Mouse (Mus musculus) cerebellum, adult 2 months (tissue): Measurements from ENCODE around the gene Scn1a. TPM values are rescaled to one million over a fixed set of nuclear protein-coding genes. Genes with fewer than 3 reads are reported as not detected.

Experiments used
- DNase-seq, 2 experiments: peaks; one replicate each; pipeline ENCODE4 v3.0.0; 2021
- H3K27ac ChIP-seq: fragments of 200-500 bp; 2 replicates; pipeline ENCODE4 v1.5.1; 2012; ENCODE audit warnings: low read length, control low read depth, inconsistent platforms; ENCODE audit not compliant: insufficient read depth
- H3K27me3 ChIP-seq: fragments of 200-500 bp; 2 replicates; pipeline ENCODE4 v1.6.1; 2012; ENCODE audit warnings: inconsistent platforms, mild to moderate bottlenecking, low read length, moderate library complexity; ENCODE audit not compliant: control insufficient read depth, insufficient read depth
- H3K4me1 ChIP-seq: fragments of 200-500 bp; 2 replicates; pipeline ENCODE4 v1.6.1; 2011; ENCODE audit warnings: low read length; ENCODE audit not compliant: control insufficient read depth, insufficient read depth
- H3K4me3 ChIP-seq: fragments of 200-500 bp; replicated peaks from 2 replicates; pipeline ENCODE3; 2011; ENCODE audit warnings: mild to moderate bottlenecking, low read depth, low read length, control low read depth; ENCODE audit not compliant: insufficient read depth
- CTCF ChIP-seq: fragments of 200-500 bp; IDR thresholded peaks from 2 replicates; pipeline ENCODE4 v1.5.1; 2011; ENCODE audit warnings: low read depth, mild to moderate bottlenecking, control low read depth, low read length, moderate library complexity, borderline replicate concordance; ENCODE audit not compliant: insufficient read depth
- POLR2A ChIP-seq: fragments of 200-500 bp; IDR thresholded peaks from 2 replicates; pipeline ENCODE4 v1.6.1; 2011; ENCODE audit warnings: low read length, control low read depth, borderline replicate concordance; ENCODE audit not compliant: insufficient read depth
- WGBS: fragments of 180-500 bp; shearing (Covaris S2); methylation state at CpG from one replicate; pipeline ENCODE4 v1.1.7; 2018; 5-methylcytosine and 5-hydroxymethylcytosine counted together
- polyA plus RNA-seq: library from polyadenylated mRNA; depleted of rRNA; stranded (reverse); fragments of >200 nt; gene quantifications from 2 replicates; pipeline ENCODE4 v1.2.3, GENCODE M21; 2012; rRNA removed

Gene Scn1a
- polyA plus RNA-seq, 1 experiment, result 97.9 TPM

DNA sequence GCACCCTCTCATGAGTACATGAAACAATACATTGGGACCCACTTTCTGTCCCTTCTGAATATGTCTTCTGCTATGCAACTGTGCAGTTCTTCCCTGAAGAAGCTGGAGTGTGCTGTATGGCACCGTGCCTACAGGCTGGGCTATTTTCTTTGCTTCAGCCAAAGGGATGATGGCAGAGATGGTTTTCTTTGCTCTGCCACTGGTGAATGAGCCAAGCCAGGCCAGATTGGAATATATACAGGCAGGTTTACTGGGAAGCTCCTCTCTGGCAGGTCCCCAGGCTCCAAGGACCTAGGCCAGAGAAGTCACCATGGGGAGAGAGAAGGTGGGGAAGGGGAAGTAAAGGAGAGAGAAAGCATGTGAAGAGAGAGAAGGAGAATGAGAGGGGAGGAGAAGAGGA is 200.3 kb downstream of the Scn1a start:
- WGBS, result 10% methylated on average over 1 of the region's 1 CpGs
- TF ChIP-seq POLR2A (no peak), CTCF (no peak)
- DNase-seq, result peak; percentile 30 to 50
- Histone ChIP-seq H3K27me3 (no peaks in the 10 kb centered on the region), H3K27ac (no peak overlapping the region), H3K4me3 (no peak overlapping the region), H3K4me1 (0 out of 2 replicates have a peak, but pooled peaks cover 4% of the 10 kb centered on the region)

GRCm38 (mm10) chr2:66238886-66239285 is 201.8 kb downstream of the Scn1a start:
- Histone ChIP-seq H3K27ac (no peak overlapping the region), H3K4me3 (no peak overlapping the region), H3K27me3 (no peaks in the 10 kb centered on the region), H3K4me1 (0 out of 2 replicates have a peak, but pooled peaks cover 4% of the 10 kb centered on the region)
- DNase-seq, result no peak
- TF ChIP-seq POLR2A (no peak), CTCF (no peak)
- 91% methylated on average over 5 of the region's 5 CpGs for WGBS

- no peak overlapping the region for H3K4me3 ChIP-seq
- no peak for TF ChIP-seq CTCF
- no peak for TF ChIP-seq POLR2A
- H3K4me1 ChIP-seq, result no peaks in the 10 kb centered on the region
- H3K27ac ChIP-seq, result no peak overlapping the region
- WGBS, result 94% methylated on average over 7 of the region's 7 CpGs
- no peaks in the 10 kb centered on the region for H3K27me3 ChIP-seq
- DNase-seq, result no peak
Observed at GRCm38 (mm10) chr2:66220954-66221353, 219.7 kb downstream of the Scn1a start.

Other genes starting within 250 kb of the Scn1a start
- gene Ttc21b, start 184.2 kb downstream of the Scn1a start, polyA plus RNA-seq, result 12.0 and 13.5 TPM in 2 replicates
- gene Scn9a, start 194.1 kb upstream of the Scn1a start, polyA plus RNA-seq, result 0.62 and 0.72 TPM in 2 replicates